Mouse (Mus musculus): Measurements from ENCODE around the gene Elovl2. TPM values are rescaled to one million over a fixed set of nuclear protein-coding genes. Genes with fewer than 3 reads are reported as not detected.
A peak's percentile ranks its signal among the peaks of the same experiment; 100 is the strongest.

Elovl2 gene
- total RNA-seq, 2 experiments from 2014 or later, result 0.05 to 0.12 TPM

GRCm38 (mm10) chr13:41146271-41146670 is 73.9 kb downstream of the Elovl2 start:
- peak; percentile 47 for DNase-seq (ENCODE audit: low spot score)

- no peak for DNase-seq (ENCODE audit: low spot score)
These were observed 74.7 kb downstream of the Elovl2 start for GRCm38 (mm10) chr13:41145433-41145970.

DNA sequence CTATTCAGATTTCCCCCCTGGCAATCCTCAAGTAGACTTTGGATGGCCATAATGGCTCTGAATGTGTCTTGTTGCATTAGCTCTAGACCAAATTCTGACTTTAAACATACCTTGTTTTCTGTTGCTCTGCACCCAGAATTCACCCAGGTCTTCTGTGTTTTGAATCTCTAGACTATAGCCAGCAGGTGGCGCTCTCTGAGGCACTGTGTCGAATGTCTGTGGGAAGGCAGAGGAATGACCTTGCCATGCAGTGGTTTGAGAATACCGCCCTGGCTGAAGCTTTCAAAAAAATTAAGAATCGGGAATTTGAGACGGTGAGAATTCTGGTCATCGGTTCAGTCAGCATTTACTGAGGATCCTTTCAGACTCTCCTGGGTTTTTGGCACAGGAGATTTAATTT is 85.3 kb downstream of the Elovl2 start:
- peak; percentile 36 for DNase-seq (ENCODE audit: low spot score)

Other genes with a start within 250 kb of the Elovl2 start
- gene Pak1ip1, start 219.4 kb downstream of the Elovl2 start, total RNA-seq (2021), result 10 to 100 TPM; 23.8 to 26.7 TPM
- 10 to 100 TPM; 65.8 to 67.0 TPM for gene Tmem14c, start 204.1 kb downstream of the Elovl2 start, total RNA-seq (2021)
- not detected for gene Mak, start 140.7 kb downstream of the Elovl2 start, total RNA-seq (2021)
- gene Gcm2, start 109.4 kb downstream of the Elovl2 start, total RNA-seq (2021), result not detected
- not detected for gene Sycp2l, start 106.1 kb downstream of the Elovl2 start, total RNA-seq (2021)
- gene Smim13, start 29.4 kb upstream of the Elovl2 start, total RNA-seq (2021), result 10 to 100 TPM; 37.3 to 37.5 TPM
- not detected for gene Gm17364, start 53.6 kb upstream of the Elovl2 start, total RNA-seq (2021)

Data from gastrocnemius, adult 18-20 months (tissue).